Mouse (Mus musculus) neural tube, embryonic 14.5 days (tissue): ENCODE results near the gene Haao. TPM values are rescaled to one million over a fixed set of nuclear protein-coding genes. Genes with fewer than 3 reads are reported as not detected.
A peak's percentile ranks its signal among the peaks of the same experiment; 100 is the strongest.

Source experiments
- ATAC-seq: fragments of 200-750 bp; cut with Nextera tagmentation; 2 replicates; pipeline ENCODE4 v1.8.0; 2017; ENCODE audit warnings: low read depth, mild to moderate bottlenecking, moderate TSS enrichment, moderate library complexity
- H3K27ac ChIP-seq: fragments of 300-500 bp; sonication (generic); 2 replicates; pipeline ENCODE4 v1.5.1; 2014; ENCODE audit warnings: low read depth, mild to moderate bottlenecking, control low read depth, low read length, moderate library complexity, mixed read lengths
- H3K27me3 ChIP-seq: fragments of 300-500 bp; sonication (generic); 2 replicates; pipeline ENCODE4 v1.6.1; 2014; ENCODE audit warnings: low read length; ENCODE audit not compliant: control insufficient read depth, insufficient read depth
- H3K36me3 ChIP-seq: fragments of 300-500 bp; sonication (generic); 2 replicates; pipeline ENCODE4 v1.6.1; 2014; ENCODE audit warnings: low read length, mixed read lengths; ENCODE audit not compliant: control insufficient read depth, insufficient read depth
- H3K4me1 ChIP-seq: fragments of 300-500 bp; sonication (generic); 2 replicates; pipeline ENCODE4 v1.6.1; 2014; ENCODE audit warnings: low read length; ENCODE audit not compliant: control insufficient read depth, insufficient read depth
- H3K4me2 ChIP-seq: fragments of 300-500 bp; sonication (generic); 2 replicates; pipeline ENCODE4 v1.6.1; 2014; ENCODE audit warnings: mild to moderate bottlenecking, low read depth, low read length, control low read depth
- H3K4me3 ChIP-seq: fragments of 300-500 bp; sonication (generic); 2 replicates; pipeline ENCODE4 v1.5.1; 2014; ENCODE audit warnings: low read depth, low read length, control low read depth, mixed read lengths
- H3K9ac ChIP-seq: fragments of 300-500 bp; sonication (generic); replicated peaks from 2 replicates; pipeline ENCODE4 v1.6.1; 2014; ENCODE audit warnings: low read depth, mild to moderate bottlenecking, control low read depth, low read length, mixed read lengths
- H3K9me3 ChIP-seq: fragments of 300-500 bp; sonication (generic); 2 replicates; pipeline ENCODE4 v1.6.1; 2016; ENCODE audit warnings: low read length; ENCODE audit not compliant: control insufficient read depth
- WGBS: fragments of 180-500 bp; shearing (Covaris S2); extraction: QIAGEN DNeasy Blood & Tissue Kit; methylation state at CpG from one replicate; pipeline ENCODE4 v1.1.7; 2014; 5-methylcytosine and 5-hydroxymethylcytosine counted together
- polyA plus RNA-seq: library from polyadenylated mRNA; unstranded; fragments of >200 nt; fragmentation: Nextera tagmentation; extraction: Ambion mirVana; gene quantifications from 2 replicates; pipeline ENCODE4 v1.2.1, GENCODE M21; 2014

Gene Haao
- polyA plus RNA-seq, 1 experiment from 2014 or later: 0.16 TPM

DNA sequence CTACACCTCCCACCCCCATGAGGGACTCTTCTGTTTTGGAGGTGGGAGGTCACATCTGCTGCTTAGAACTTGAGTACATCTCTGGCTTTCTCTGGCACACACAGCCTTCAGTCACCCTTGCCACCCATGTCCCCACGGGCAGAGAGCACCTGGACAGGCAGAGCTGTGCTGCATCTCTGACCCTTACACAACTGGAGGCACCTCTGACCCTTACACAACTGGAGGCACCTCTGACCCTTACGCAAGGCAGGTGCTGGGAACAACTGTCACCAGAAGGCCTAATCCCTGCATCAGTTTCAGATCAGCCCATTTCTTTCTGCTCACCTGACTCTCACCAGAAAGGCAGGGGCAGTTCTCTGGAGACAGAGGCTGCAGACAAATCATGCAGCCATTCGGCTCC, 11.7 kb downstream of the Haao start:
- Histone ChIP-seq H3K4me3 (no peak overlapping the region), H3K27me3 (no peaks in the 10 kb centered on the region), H3K9me3 (no peaks in the 10 kb centered on the region), H3K9ac (no peak overlapping the region), H3K4me1 (no peaks in the 10 kb centered on the region), H3K4me2 (no peak overlapping the region), H3K36me3 (no peaks in the 10 kb centered on the region), H3K27ac (no peak overlapping the region)
- no peak for ATAC-seq
- whole genome bisulfite sequencing: 80% methylated on average over 3 of the region's 3 CpGs

DNA sequence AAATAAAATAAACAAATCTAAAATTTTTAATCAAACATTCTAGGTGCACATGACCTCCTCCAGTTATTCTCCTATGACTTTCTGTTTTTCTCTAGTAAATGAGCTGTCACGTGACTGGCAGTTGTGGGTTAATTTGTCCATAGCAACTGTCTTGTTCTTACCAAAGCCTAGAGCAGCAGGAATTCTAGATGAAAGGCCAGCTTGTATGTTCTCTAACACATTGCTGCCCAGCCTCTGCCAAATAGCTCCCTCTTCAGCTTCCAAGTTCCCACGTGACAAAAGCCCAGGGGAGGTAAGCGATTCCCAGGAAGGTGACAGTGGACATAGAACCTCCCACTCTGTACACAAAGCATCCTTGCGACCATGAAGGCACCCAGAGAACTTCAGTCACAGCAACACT, 13.6 kb downstream of the Haao start:
- H3K9me3 ChIP-seq: no peaks in the 10 kb centered on the region
- 60% methylated on average over 4 of the region's 4 CpGs for WGBS
- H3K27ac ChIP-seq: no peak overlapping the region
- H3K36me3 ChIP-seq: no peaks in the 10 kb centered on the region
- H3K27me3 ChIP-seq: no peaks in the 10 kb centered on the region
- no peak for ATAC-seq
- no peak overlapping the region for H3K4me3 ChIP-seq
- no peaks in the 10 kb centered on the region for H3K4me1 ChIP-seq
- no peak overlapping the region for H3K9ac ChIP-seq
- H3K4me2 ChIP-seq: no peak overlapping the region

DNA sequence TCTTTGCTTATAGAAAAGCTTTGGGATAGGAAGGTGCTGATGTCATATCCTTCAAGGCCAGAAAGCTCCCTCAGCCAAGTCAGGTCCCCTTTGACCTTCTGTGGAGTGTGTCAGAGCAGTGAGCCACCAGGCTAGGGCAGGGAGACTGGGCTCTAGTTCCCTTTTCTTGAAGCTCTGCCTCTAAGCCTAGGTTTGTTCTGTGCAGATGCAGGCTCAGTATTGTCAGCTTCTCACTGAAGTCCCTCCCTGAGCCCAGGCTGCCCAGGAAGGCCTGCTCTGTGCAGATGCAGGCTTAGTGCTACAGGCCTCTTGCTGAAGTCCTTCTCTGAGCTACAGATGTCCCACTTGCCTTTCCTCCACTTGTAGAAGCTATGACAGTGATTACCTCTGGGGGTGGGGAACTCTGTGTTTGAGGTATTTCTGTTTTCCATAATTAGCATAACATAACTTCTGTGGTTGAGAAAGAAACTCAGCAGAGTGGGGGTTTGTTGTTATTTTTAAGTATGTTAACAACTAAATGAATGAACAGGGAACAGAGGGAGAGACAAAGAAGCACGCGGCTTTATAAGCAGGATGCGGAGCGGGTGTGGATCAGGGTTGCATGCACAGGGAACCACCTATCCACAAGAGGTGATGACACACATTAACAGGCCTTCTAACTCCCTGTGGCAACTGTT, 17.0 kb downstream of the Haao start:
- Histone ChIP-seq H3K9me3 (no peaks in the 10 kb centered on the region), H3K36me3 (no peaks in the 10 kb centered on the region), H3K4me1 (no peaks in the 10 kb centered on the region), H3K4me3 (no peak overlapping the region), H3K27ac (no peak overlapping the region), H3K4me2 (no peak overlapping the region), H3K27me3 (no peaks in the 10 kb centered on the region), H3K9ac (no peak overlapping the region)
- 96% methylated on average over 4 of the region's 4 CpGs for WGBS
- ATAC-seq: no peak

DNA sequence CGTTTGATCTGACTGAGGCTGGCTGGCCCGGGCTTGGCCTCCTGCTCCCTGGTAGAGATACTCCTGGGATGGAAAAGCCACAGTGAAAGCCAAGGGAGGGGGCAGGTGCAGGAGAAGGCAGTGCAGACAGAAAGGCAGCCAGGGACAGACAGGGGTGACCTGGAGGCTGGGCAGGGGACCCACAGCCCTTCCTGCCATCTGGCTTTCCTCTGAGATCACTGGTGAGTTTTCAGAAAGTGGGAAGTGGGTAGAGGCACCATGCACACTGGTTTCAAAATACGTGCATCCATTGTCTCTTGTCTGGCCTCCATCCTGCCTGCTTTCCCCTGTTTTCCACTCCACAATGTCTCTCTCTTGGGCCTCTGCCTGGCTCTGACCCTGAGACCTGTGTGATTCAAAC, 18.4 kb downstream of the Haao start:
- Histone ChIP-seq H3K4me1 (no peaks in the 10 kb centered on the region), H3K27me3 (no peaks in the 10 kb centered on the region), H3K27ac (no peak overlapping the region), H3K36me3 (no peaks in the 10 kb centered on the region), H3K4me2 (no peak overlapping the region), H3K9ac (no peak overlapping the region), H3K9me3 (no peaks in the 10 kb centered on the region), H3K4me3 (no peak overlapping the region)
- no peak for ATAC-seq
- WGBS: 85% methylated on average over 3 of the region's 3 CpGs

DNA sequence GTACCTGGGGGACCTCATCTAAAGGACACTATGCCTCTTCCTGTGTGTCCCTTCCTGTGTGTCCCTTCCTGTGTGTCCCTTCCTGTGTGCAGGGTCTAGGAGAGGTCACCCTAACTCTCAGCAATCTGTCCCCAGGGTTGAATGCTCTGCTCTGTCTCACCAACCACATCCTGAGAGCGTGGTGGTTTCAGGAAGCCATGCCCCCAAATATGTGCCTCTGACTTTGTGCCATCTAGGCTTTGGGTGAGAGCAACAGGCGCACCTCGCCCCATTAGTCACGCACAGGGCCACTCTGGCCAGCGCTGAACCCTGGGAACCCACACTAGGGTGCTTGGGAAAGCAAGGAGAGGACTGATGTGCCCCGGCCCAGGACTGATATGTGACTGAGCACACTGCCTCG, 23.9 kb downstream of the Haao start:
- Histone ChIP-seq H3K9ac (no peak overlapping the region), H3K27ac (no peak overlapping the region), H3K4me3 (no peak overlapping the region), H3K36me3 (no peaks in the 10 kb centered on the region), H3K27me3 (no peaks in the 10 kb centered on the region), H3K4me2 (no peak overlapping the region), H3K9me3 (no peaks in the 10 kb centered on the region), H3K4me1 (peaks cover 9% of the 10 kb centered on the region; the same call in 1 of the 2 replicates)
- no peak for ATAC-seq
- 89% methylated on average over 7 of the region's 7 CpGs for WGBS

DNA sequence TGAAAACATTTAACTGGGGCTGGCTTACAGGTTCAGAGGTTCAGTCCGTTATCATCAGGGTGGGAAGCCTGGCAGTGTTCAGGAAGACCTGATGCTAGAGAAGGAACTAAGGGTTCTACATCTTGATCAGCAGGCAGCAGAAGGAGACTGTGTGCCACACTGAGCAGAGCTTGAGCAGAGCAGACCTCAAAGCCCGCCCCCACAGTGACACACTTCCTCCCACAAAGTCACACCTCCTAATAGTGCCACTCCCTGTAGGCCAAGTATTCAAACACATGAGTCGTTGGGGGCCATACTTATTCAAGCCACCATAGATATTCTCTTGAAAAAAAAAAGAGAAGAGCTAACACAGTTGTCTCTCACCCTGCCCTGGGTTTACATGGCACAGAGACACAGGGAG, 25.9 kb downstream of the Haao start:
- peaks cover 9% of the 10 kb centered on the region; the same call in 1 of the 2 replicates for H3K4me1 ChIP-seq
- no peaks in the 10 kb centered on the region for H3K27me3 ChIP-seq
- no peak overlapping the region for H3K27ac ChIP-seq
- H3K36me3 ChIP-seq: no peaks in the 10 kb centered on the region
- no peak overlapping the region for H3K4me3 ChIP-seq
- no peak for ATAC-seq
- H3K9me3 ChIP-seq: no peaks in the 10 kb centered on the region
- 95% methylated on average over 3 of the region's 3 CpGs for WGBS
- no peak overlapping the region for H3K4me2 ChIP-seq
- H3K9ac ChIP-seq: no peak overlapping the region

DNA sequence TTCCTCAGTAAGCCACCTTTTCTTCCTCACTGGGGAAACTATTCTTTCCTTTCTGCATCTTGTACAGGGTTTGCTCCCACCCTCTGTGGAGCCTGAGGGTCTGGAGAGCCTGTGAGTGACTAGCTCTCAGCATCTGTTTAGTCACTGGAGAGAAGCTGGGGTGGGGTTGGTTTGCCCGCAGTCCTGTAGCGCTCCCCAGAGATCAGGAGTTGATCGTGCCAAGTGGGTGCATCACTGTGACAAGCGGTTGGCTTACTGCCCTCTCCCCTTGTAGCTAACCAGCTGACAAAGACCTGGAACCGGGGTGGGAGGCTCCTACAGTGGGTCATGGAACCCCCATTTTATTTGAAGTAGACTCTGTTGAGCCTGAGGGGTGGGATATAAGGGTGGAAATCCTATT, 27.1 kb downstream of the Haao start:
- H3K36me3 ChIP-seq: no peaks in the 10 kb centered on the region
- peak; percentile 57; the same call in 1 of the 2 replicates for ATAC-seq
- no peak overlapping the region for H3K4me2 ChIP-seq
- no peaks in the 10 kb centered on the region for H3K27me3 ChIP-seq
- no peaks in the 10 kb centered on the region for H3K9me3 ChIP-seq
- H3K4me3 ChIP-seq: no peak overlapping the region
- peaks cover 9% of the 10 kb centered on the region; the same call in 1 of the 2 replicates for H3K4me1 ChIP-seq
- H3K27ac ChIP-seq: no peak overlapping the region; the same call in 1 of the 2 replicates
- WGBS: 60% methylated on average over 5 of the region's 5 CpGs
- H3K9ac ChIP-seq: no peak overlapping the region

DNA sequence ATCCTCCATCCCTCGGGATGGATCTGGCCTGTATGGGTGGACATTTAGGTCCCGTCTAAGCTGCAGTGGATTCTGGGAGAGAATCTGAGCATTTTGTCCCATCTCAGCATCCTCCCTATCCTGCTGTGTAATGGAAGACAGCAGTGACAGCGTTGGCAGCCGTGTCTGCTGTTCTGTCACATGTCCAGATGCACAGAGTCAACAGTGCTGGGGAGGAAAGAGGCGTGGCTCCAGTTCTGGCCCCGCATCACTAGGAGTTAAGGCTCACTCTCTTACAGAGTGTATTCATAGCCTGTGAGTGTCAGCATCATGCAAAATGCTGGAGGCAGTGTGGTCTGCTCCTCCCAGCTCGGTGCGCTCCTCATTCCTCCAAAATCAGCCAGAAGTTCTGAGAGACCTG, 28.3 kb downstream of the Haao start:
- ATAC-seq: no peak
- 78% methylated on average over 8 of the region's 8 CpGs for WGBS
- no peak overlapping the region for H3K9ac ChIP-seq

DNA sequence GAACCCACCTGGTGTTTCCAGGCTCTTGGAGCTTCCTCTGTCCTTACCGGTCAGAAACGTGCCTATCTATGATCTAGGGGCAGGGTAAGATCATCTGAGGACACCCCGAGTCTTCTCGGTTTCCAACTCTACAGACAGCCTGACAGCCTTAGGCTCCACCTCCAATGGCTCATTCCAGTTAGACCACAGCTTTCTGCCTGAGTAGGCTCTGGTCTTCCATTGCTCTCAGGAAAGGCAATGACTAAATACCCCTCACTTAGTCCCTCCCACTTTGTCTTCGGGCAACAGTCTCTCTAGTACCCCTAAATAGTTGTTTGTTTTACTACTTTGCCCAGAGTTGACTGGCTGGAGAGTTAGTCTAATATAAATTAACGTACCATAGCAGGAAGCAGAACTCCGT, 30.8 kb downstream of the Haao start:
- H3K27ac ChIP-seq: no peak overlapping the region
- WGBS: 75% methylated on average over 7 of the region's 7 CpGs
- no peaks in the 10 kb centered on the region for H3K27me3 ChIP-seq
- H3K4me3 ChIP-seq: no peak overlapping the region
- no peak overlapping the region for H3K4me2 ChIP-seq
- H3K4me1 ChIP-seq: peaks cover 9% of the 10 kb centered on the region; the same call in 1 of the 2 replicates
- no peak overlapping the region for H3K9ac ChIP-seq
- no peaks in the 10 kb centered on the region for H3K9me3 ChIP-seq
- ATAC-seq: no peak
- no peaks in the 10 kb centered on the region for H3K36me3 ChIP-seq

More for the DNA sequence above, 28.3 kb downstream of the Haao start:
- Histone ChIP-seq H3K4me3 (no peak overlapping the region), H3K27ac (no peak overlapping the region), H3K36me3 (no peaks in the 10 kb centered on the region), H3K4me1 (peaks cover 9% of the 10 kb centered on the region; the same call in 1 of the 2 replicates), H3K4me2 (no peak overlapping the region), H3K27me3 (no peaks in the 10 kb centered on the region), H3K9me3 (no peaks in the 10 kb centered on the region)
